Mouse (Mus musculus): ENCODE data around the gene Jmjd1c.

Gene Jmjd1c

GRCm38 (mm10) chr10:67126859-67127758 lies 31.2 kb downstream of the Jmjd1c start:
- peak in 1 of 2 experiments; percentile 45 for DNase-seq (ENCODE audit: low spot score in 2 of 2)

GRCm38 (mm10) chr10:67129531-67129930 lies 33.6 kb downstream of the Jmjd1c start:
- DNase-seq (ENCODE audit: low spot score in 2 of 2), result no peak

GRCm38 (mm10) chr10:67131709-67132108 lies 35.8 kb downstream of the Jmjd1c start:
- DNase-seq (ENCODE audit: low spot score in 2 of 2), result no peak

- DNase-seq (ENCODE audit: low spot score in 2 of 2), result no peak
Measured at GRCm38 (mm10) chr10:67134322-67134721, 38.4 kb downstream of the Jmjd1c start.

- no peak for DNase-seq (ENCODE audit: low spot score in 2 of 2)
Measured at GRCm38 (mm10) chr10:67137437-67137836, 41.5 kb downstream of the Jmjd1c start.

- DNase-seq (ENCODE audit: low spot score in 2 of 2), result no peak
Measured at GRCm38 (mm10) chr10:67143661-67144060, 47.7 kb downstream of the Jmjd1c start.

- DNase-seq (ENCODE audit: low spot score in 2 of 2), result no peak
Measured at GRCm38 (mm10) chr10:67144269-67144668, 48.3 kb downstream of the Jmjd1c start.

- no peak for DNase-seq (ENCODE audit: low spot score in 2 of 2)
Measured at GRCm38 (mm10) chr10:67145623-67146022, 49.7 kb downstream of the Jmjd1c start.

GRCm38 (mm10) chr10:67151766-67152165 lies 55.8 kb downstream of the Jmjd1c start:
- DNase-seq (ENCODE audit: low spot score in 2 of 2), result no peak

GRCm38 (mm10) chr10:67154647-67155046 lies 58.7 kb downstream of the Jmjd1c start:
- no peak for DNase-seq (ENCODE audit: low spot score in 2 of 2)

GRCm38 (mm10) chr10:67174049-67174448 lies 78.1 kb downstream of the Jmjd1c start:
- DNase-seq (ENCODE audit: low spot score in 2 of 2), result no peak

GRCm38 (mm10) chr10:67176031-67176430 lies 80.1 kb downstream of the Jmjd1c start:
- no peak for DNase-seq (ENCODE audit: low spot score in 2 of 2)

- DNase-seq (ENCODE audit: low spot score in 2 of 2), result no peak
Measured at GRCm38 (mm10) chr10:67176932-67177331, 81.0 kb downstream of the Jmjd1c start.

GRCm38 (mm10) chr10:67177410-67177809 lies 81.5 kb downstream of the Jmjd1c start:
- DNase-seq (ENCODE audit: low spot score in 2 of 2), result no peak

- DNase-seq (ENCODE audit: low spot score in 2 of 2), result no peak
Measured at GRCm38 (mm10) chr10:67180021-67180420, 84.1 kb downstream of the Jmjd1c start.

GRCm38 (mm10) chr10:67180799-67181198 lies 84.9 kb downstream of the Jmjd1c start:
- DNase-seq (ENCODE audit: low spot score in 2 of 2), result no peak

GRCm38 (mm10) chr10:67182651-67183050 lies 86.7 kb downstream of the Jmjd1c start:
- DNase-seq (ENCODE audit: low spot score in 2 of 2), result no peak

GRCm38 (mm10) chr10:67183086-67183485 lies 87.2 kb downstream of the Jmjd1c start:
- no peak for DNase-seq (ENCODE audit: low spot score in 2 of 2)

- DNase-seq (ENCODE audit: low spot score in 2 of 2), result no peak
Measured at GRCm38 (mm10) chr10:67184441-67185070, 88.6 kb downstream of the Jmjd1c start.

GRCm38 (mm10) chr10:67185491-67186081 lies 89.7 kb downstream of the Jmjd1c start:
- DNase-seq (ENCODE audit: low spot score in 2 of 2), result peak; percentile 89 to 92

- no peak for DNase-seq (ENCODE audit: low spot score in 2 of 2)
Measured at GRCm38 (mm10) chr10:67186489-67186888, 90.6 kb downstream of the Jmjd1c start.

- DNase-seq (ENCODE audit: low spot score in 2 of 2), result peak; percentile 27 to 37
Measured at GRCm38 (mm10) chr10:67187001-67187453, 91.1 kb downstream of the Jmjd1c start.
